Mouse (Mus musculus) midbrain, embryonic 15.5 days (tissue): ENCODE data around the gene Serinc5. TPM values are rescaled to one million over a fixed set of nuclear protein-coding genes. Genes with fewer than 3 reads are reported as not detected.

Experiments
- ATAC-seq: fragments of 200-750 bp; cut with Nextera tagmentation; replicated peaks from 2 replicates; pipeline ENCODE4 v1.8.0; 2017; ENCODE audit warnings: moderate TSS enrichment
- H3K27ac ChIP-seq: fragments of 300-500 bp; sonication (generic); 2 replicates; pipeline ENCODE4 v1.5.1; 2015; ENCODE audit warnings: mild to moderate bottlenecking, inconsistent platforms
- H3K27me3 ChIP-seq: fragments of 300-500 bp; sonication (generic); replicated peaks from 2 replicates; pipeline ENCODE4 v1.6.1; 2015; ENCODE audit warnings: inconsistent platforms
- H3K36me3 ChIP-seq: fragments of 300-500 bp; sonication (generic); replicated peaks from 2 replicates; pipeline ENCODE4 v1.6.1; 2015; ENCODE audit warnings: inconsistent platforms
- H3K4me1 ChIP-seq: fragments of 300-500 bp; sonication (generic); 2 replicates; pipeline ENCODE4 v1.6.1; 2015; ENCODE audit warnings: inconsistent platforms
- H3K4me2 ChIP-seq: fragments of 300-500 bp; sonication (generic); 2 replicates; pipeline ENCODE4 v1.6.1; 2015; ENCODE audit warnings: inconsistent platforms, mild to moderate bottlenecking, moderate library complexity
- H3K4me3 ChIP-seq: fragments of 300-500 bp; sonication (generic); 2 replicates; pipeline ENCODE4 v1.5.1; 2015; ENCODE audit warnings: mild to moderate bottlenecking, inconsistent platforms
- H3K9ac ChIP-seq: fragments of 300-500 bp; sonication (generic); 2 replicates; pipeline ENCODE4 v1.6.1; 2015; ENCODE audit warnings: mild to moderate bottlenecking, inconsistent platforms
- H3K9me3 ChIP-seq: fragments of 300-500 bp; sonication (generic); 2 replicates; pipeline ENCODE4 v1.6.1; 2016; ENCODE audit warnings: inconsistent platforms
- WGBS: fragments of 180-500 bp; shearing (Covaris S2); methylation state at CpG from one replicate; pipeline ENCODE4 v1.1.7; 2015; ENCODE audit warnings: mixed read lengths; 5-methylcytosine and 5-hydroxymethylcytosine counted together
- polyA plus RNA-seq: library from polyadenylated mRNA; unstranded; fragments of >200 nt; fragmentation: Nextera tagmentation; extraction: Ambion mirVana; gene quantifications from 2 replicates; pipeline ENCODE4 v1.2.1, GENCODE M21; 2015

Serinc5 gene
- polyA plus RNA-seq: 18.1 and 18.6 TPM in 2 replicates

DNA sequence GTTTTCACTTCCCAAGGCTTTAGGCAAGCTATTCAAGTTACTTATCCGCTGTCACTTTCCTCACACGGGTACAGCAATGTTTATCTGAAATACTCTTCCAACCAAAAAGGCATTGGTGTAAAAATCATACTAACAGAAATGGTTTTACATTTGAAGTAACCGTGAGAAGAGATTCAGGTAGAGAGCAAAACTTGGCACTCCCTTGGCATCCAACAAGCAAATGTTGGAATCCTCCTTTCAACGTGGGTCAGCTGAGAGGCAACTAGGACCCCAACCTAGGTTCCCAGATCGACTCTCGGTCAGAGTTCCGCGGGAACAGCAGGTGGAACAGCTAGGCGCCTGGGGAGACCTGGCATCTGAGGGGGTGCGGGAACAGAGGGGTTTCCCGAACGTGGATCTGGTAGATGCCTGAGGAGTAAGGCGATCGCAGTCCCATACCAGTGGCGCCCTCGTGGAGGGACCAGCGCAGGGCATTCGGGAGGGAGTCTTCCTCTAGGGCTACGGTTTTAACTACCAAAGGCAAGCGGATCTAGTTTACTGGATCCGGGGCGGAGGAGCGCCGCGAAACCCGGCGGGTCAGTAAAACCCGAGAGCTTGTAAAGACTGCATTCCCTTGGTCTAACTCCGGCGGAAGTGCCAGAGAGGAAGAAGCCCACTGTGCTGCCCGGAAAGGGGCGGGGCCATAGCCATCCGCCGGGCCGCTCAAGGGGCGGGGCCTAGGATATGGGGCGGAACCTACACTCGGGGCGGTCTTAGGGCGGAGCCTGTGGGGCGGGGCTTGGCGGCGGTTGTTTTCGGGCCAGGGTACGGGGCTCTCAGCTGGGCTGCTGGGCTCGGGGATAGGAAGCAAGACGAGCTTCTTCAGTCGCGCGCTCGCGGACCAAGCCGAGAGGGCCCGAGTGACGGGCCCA is at the start of gene Serinc5:
Serinc5 (plus strand) TSS at position 781 of the 911 bp plus-strand sequence.
- Histone ChIP-seq H3K9ac (peak within 1 kb of the TSS; percentile 72), H3K4me2 (peak within 1 kb of the TSS; percentile 92), H3K36me3 (no peaks in the 10 kb centered on the region), H3K4me1 (peaks cover 24% of the 10 kb centered on the region), H3K4me3 (peak within 1 kb of the TSS; percentile 77), H3K27ac (peak within 1 kb of the TSS; percentile 80), H3K9me3 (no peaks in the 10 kb centered on the region), H3K27me3 (no peaks in the 10 kb centered on the region)
- under 1% methylated on average over 55 of the region's 55 CpGs for WGBS
- ATAC-seq: peak; percentile 99

DNA sequence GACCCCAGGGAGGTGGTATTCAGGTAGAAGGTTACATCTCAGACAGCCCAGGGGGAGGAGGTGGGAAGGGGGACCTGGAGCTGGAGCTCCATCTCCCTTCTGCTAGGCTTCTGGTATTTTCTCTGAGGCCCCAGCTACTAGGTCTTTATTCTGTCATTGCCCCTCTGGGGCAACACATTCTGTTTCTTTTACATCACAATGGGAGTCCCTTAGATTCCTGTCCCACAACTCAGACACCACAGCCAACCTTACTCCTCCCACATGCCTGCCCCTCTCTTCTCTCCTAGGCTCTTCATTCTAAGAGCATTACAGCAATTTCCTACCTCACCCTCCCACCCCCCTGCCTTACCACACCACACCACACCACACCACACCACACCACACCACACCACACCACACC is 34.8 kb upstream of the Serinc5 start, which contains the start of gene Spz1:
Spz1 (minus strand) TSS at position 101 of the 400 bp plus-strand sequence.
- Histone ChIP-seq H3K36me3 (no peaks in the 10 kb centered on the region), H3K4me2 (no peak within 1 kb of the TSS), H3K9me3 (no peaks in the 10 kb centered on the region), H3K9ac (no peak within 1 kb of the TSS), H3K4me3 (no peak within 1 kb of the TSS), H3K27me3 (no peaks in the 10 kb centered on the region), H3K4me1 (no peaks in the 10 kb centered on the region), H3K27ac (no peak within 1 kb of the TSS)
- ATAC-seq: no peak

DNA sequence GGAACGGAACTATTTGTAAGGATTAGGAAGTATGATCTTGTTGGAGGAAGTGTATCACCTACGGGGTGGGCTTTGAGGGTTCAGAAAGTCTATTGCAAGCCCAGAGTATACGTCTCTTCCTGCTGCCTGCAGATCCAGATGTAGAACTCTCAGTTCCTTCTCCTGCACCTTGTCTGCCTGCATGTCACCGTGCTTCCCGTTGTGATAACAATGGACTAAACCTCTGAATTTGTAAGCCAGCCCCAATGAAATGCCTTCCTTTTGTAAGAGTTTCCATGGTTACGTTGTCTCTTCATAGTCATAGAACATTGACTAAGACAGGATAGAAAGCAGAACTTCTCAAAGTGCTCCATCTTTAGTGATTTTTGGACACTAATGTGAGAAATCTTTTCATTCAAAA is 34.2 kb upstream of the Serinc5 start:
- no peak for ATAC-seq
- 43% methylated on average over 6 of the region's 6 CpGs for WGBS
- H3K36me3 ChIP-seq: no peaks in the 10 kb centered on the region
- H3K4me1 ChIP-seq: no peaks in the 10 kb centered on the region
- no peak overlapping the region for H3K9ac ChIP-seq
- no peak overlapping the region for H3K4me2 ChIP-seq
- H3K4me3 ChIP-seq: no peak overlapping the region
- no peaks in the 10 kb centered on the region for H3K9me3 ChIP-seq
- H3K27ac ChIP-seq: no peak overlapping the region
- no peaks in the 10 kb centered on the region for H3K27me3 ChIP-seq

DNA sequence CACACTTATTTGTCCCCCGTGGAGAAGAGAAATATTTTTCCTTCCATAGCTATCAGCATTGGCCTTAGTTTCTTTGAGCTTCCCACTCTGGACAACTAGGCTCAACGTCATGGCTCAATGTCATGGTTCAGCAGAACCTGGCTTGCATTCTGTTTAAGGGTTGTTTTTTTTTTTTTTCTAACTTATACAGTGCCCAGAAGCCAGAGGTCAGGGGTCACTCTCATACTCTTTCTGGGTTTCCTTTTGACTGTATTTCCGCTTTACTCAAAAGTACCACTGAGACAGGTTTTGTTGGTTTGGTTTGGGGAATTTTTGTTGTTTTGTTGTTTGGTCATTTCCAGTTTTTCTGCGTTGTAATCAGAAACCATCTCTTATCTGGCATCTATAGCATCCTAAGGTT is 32.7 kb upstream of the Serinc5 start:
- no peaks in the 10 kb centered on the region for H3K4me1 ChIP-seq
- H3K27me3 ChIP-seq: no peaks in the 10 kb centered on the region
- no peaks in the 10 kb centered on the region for H3K9me3 ChIP-seq
- no peaks in the 10 kb centered on the region for H3K36me3 ChIP-seq
- H3K4me3 ChIP-seq: no peak overlapping the region
- H3K4me2 ChIP-seq: no peak overlapping the region
- 77% methylated on average over 4 of the region's 4 CpGs for WGBS
- H3K27ac ChIP-seq: no peak overlapping the region
- no peak overlapping the region for H3K9ac ChIP-seq
- no peak for ATAC-seq

DNA sequence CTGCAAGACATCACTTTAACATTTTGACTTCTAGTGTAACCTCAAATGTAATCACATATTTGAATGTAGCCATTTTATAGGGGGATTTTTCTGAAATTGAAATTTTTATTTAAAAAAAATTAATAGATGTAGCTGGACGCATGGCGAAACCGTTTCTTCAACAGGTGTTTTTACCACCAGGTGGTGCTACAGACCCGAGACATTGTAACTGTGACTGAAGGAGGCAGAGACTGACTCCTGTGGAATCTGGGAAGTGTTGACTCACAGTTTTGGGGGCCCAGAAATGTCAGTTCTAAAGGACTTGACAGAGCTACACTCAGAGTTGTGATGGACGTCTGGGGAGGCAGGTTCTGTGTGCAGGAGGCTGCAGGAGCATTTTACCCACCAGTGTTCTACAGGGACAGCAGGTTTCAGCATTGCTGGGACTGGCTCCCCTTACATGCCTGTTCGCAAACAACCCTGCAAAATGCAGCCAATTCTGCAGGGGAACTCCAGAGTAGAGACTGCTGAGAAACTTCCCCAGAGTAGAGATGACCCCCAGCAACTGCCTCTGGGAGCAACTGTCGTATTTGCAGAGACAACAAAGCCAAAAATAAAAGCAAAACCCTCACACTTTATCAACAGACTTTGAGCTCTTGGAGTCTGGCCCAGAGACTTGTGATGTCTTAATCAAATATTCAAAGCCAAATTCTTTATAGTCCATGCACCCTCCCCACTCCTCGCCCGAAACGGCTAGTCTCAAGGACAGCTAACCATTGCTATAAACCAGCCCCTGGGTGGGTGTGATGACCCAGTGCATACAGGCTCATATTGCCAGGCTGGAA is 30.5 kb upstream of the Serinc5 start:
- peak; percentile 67 for ATAC-seq

DNA sequence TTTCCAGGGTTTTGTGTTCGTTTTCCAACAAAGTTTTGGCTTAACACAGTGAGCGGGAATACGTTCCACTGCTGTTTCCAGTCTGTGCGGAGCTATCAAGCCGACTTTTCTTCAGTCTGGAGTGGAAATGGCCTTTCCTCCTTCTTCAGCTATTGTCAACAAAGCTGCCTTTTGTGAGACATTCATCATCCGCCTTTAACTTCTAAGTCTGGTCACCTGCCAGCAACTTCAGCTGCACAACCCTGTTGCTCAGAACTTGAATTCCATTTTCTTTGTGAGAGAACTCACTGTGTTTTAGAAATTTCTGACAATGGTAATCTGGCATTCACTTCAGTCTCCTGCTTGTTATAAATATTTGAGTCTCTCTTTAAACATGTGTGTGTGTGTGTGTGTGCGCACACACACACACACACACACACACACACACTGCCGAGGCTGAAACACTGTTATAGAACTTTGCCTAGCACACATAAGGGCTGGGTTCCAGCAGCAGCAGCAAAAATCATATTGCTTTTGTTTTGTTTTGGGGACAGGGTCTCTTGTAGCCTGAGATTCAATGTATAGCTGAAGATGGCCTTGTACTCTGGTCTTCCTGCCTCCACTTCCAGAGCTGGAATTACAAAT is 26.7 kb upstream of the Serinc5 start:
- Histone ChIP-seq H3K27me3 (no peaks in the 10 kb centered on the region), H3K36me3 (no peaks in the 10 kb centered on the region), H3K4me1 (no peaks in the 10 kb centered on the region), H3K4me3 (no peak overlapping the region), H3K4me2 (no peak overlapping the region), H3K9me3 (no peaks in the 10 kb centered on the region), H3K27ac (no peak overlapping the region), H3K9ac (no peak overlapping the region)
- WGBS: 53% methylated on average over 8 of the region's 8 CpGs
- ATAC-seq: no peak

More for the DNA sequence above, 30.5 kb upstream of the Serinc5 start:
- no peak overlapping the region for H3K4me2 ChIP-seq
- H3K4me1 ChIP-seq: no peaks in the 10 kb centered on the region
- no peaks in the 10 kb centered on the region for H3K27me3 ChIP-seq
- no peaks in the 10 kb centered on the region for H3K9me3 ChIP-seq
- no peak overlapping the region for H3K4me3 ChIP-seq
- no peaks in the 10 kb centered on the region for H3K36me3 ChIP-seq
- no peak overlapping the region for H3K9ac ChIP-seq
- WGBS: 24% methylated on average over 10 of the region's 10 CpGs
- no peak overlapping the region for H3K27ac ChIP-seq

DNA sequence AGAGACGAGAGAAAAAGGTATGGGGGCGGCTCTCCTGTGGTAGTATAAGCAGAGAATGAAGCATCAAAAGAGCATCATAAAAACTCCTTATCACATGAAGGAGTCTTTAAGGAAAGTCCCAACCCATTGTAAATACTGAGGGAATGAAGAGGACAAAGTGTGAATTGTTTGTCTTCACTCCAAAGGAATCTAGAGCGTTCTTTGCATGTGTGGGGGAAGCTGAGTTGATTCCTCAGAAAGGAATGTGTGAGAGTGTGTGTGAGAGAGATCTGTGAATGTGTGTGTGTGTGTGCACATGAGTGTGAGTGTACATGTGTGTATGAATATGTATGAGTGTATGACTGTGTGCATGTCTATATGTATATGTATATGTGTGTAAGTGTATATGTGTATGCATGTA is 22.2 kb upstream of the Serinc5 start:
- Histone ChIP-seq H3K4me3 (no peak overlapping the region), H3K4me1 (peaks cover 11% of the 10 kb centered on the region), H3K27ac (no peak overlapping the region), H3K27me3 (no peaks in the 10 kb centered on the region), H3K9ac (no peak overlapping the region), H3K36me3 (no peaks in the 10 kb centered on the region), H3K4me2 (no peak overlapping the region), H3K9me3 (no peaks in the 10 kb centered on the region)
- no peak for ATAC-seq
- WGBS: 83% methylated on average over 3 of the region's 3 CpGs

DNA sequence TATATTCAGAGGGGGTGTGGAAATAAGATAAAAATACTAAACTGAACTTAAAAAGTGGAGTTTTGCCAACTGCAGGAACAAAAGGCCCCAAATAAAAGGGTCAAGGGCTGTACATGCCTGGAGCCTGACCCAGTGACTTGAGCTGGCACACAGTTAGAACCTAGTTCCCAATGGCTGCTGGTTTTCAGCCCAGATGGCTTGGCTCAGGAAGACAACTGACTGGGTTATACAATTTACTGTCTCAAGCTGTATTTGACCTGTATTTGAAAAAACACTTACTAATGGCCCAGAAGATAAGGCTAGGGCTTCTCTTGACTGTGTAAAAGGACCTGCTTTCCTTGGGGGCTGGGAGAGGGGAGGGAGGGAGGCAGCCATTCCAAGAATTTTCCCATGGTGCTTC is 21.6 kb upstream of the Serinc5 start:
- Histone ChIP-seq H3K4me3 (no peak overlapping the region), H3K4me2 (no peak overlapping the region), H3K27me3 (no peaks in the 10 kb centered on the region), H3K9ac (no peak overlapping the region), H3K36me3 (no peaks in the 10 kb centered on the region), H3K27ac (no peak overlapping the region), H3K9me3 (no peaks in the 10 kb centered on the region), H3K4me1 (peaks cover 16% of the 10 kb centered on the region)
- no peak for ATAC-seq

DNA sequence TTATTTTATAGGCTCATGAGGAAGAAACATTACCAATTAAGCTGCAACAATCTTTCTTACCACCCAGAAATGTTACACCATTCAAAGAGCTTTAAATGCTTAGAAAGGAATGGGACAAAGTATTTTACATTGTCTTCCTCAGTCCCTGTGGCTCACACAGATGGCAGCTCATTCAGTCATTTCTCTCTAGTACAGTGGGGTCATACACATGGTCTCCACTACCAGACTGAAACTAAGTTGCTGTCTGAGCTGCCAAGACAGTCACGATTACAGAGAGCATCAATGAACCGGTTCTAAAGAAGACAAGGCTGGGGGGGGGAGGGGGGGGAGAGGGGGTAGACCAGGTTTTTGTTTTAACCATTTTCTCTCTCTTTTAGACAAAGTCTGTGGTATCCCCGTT is 19.7 kb upstream of the Serinc5 start:
- Histone ChIP-seq H3K27ac (no peak overlapping the region), H3K4me2 (no peak overlapping the region), H3K9ac (no peak overlapping the region), H3K36me3 (no peaks in the 10 kb centered on the region), H3K9me3 (no peaks in the 10 kb centered on the region), H3K4me1 (peaks cover 21% of the 10 kb centered on the region), H3K27me3 (no peaks in the 10 kb centered on the region), H3K4me3 (no peak overlapping the region)
- WGBS: 60% methylated on average over 3 of the region's 3 CpGs
- ATAC-seq: no peak

DNA sequence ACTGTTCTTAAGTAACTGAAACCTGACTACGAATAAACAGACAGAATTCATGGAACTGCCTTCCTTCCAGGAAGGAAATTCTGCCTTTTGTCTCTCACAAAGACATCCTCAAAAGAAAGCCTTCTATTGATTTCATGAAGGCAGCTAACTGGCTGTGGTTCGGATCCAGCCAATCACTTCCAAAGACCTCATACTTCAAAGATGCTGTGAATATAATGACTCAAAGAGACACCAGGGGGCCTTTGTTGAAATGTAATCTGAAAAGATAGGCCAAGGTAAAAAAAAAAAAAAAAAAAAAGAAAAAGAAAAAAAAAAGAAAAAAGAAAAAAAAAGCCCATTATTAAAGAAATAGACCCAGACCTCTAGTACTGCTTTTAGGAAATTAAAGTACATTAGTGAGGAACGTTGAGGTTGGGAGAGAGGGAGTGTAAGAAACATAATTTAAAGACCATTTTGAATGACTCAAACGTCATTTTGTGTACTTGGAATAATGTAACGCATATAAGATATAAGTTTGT is 18.6 kb upstream of the Serinc5 start:
- Histone ChIP-seq H3K36me3 (no peaks in the 10 kb centered on the region), H3K27ac (0 out of 2 replicates have a peak overlapping the region, but pooled peaks have one; percentile 17), H3K9me3 (no peaks in the 10 kb centered on the region), H3K4me1 (peaks cover 21% of the 10 kb centered on the region), H3K4me3 (no peak overlapping the region), H3K9ac (no peak overlapping the region), H3K4me2 (no peak overlapping the region), H3K27me3 (no peaks in the 10 kb centered on the region)
- 20% methylated on average over 5 of the region's 5 CpGs for WGBS
- ATAC-seq: no peak

DNA sequence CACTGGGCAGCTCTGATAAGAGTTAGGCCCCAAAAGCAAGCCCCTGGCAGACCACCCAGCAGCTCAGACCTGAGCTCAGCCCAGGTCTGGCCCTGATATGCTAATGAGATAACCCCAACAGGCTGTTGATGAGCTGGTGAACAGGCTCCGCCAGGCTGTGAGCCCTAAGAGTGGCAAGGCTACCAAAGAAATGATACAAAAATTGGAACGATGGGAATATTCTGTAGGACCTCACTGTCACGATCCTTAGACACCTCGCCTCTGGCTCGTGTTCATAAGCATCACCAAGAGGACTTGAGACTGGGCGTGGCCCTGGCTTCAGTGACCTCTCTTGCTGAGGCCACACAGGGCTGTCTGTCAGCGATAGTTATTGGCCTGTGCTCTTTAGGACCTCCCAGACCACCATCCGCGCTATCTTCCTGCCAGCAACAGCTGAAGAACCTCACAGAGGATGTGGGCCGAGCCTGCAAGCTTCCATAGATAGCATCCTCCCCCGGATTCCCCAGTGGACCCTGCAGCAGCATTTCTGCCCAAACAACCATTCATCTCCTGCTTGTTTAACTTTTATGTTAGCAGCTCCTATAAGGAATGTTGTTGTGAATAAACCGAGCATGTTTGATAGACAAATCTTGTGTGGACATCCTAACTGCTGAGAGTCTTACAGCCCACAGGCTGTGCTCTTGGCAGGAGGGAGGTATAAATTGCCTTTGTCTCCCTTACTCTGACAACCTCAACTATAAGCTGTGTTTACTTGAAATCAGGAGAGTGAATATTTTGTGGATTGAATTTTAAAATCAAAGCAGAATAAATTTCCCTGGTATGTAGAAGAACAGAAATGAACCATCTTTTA is 17.9 kb upstream of the Serinc5 start:
- H3K4me1 ChIP-seq: peaks cover 21% of the 10 kb centered on the region
- 0 out of 2 replicates have a peak, but pooled peaks have one; percentile 44 for ATAC-seq
- H3K36me3 ChIP-seq: no peaks in the 10 kb centered on the region
- no peak overlapping the region for H3K9ac ChIP-seq
- WGBS: 21% methylated on average over 12 of the region's 12 CpGs
- no peaks in the 10 kb centered on the region for H3K9me3 ChIP-seq
- no peak overlapping the region for H3K4me3 ChIP-seq
- H3K27me3 ChIP-seq: no peaks in the 10 kb centered on the region
- no peak overlapping the region for H3K4me2 ChIP-seq
- H3K27ac ChIP-seq: 0 out of 2 replicates have a peak overlapping the region, but pooled peaks have one; percentile 17
